Mouse (Mus musculus): ENCODE results near the gene Afg3l1. TPM values are rescaled to one million over a fixed set of nuclear protein-coding genes. Genes with fewer than 3 reads are reported as not detected.
"Not testable (repeated sequence)": the region's sequence is repeated elsewhere in the genome, so short reads cannot be mapped to it uniquely, and the experiment has no call there.

Afg3l1 gene
- 64.7 and 66.5 TPM in 2 replicates for polyA plus RNA-seq (2016; fragmentation: Nextera tagmentation; extraction: Ambion mirVana)

DNA sequence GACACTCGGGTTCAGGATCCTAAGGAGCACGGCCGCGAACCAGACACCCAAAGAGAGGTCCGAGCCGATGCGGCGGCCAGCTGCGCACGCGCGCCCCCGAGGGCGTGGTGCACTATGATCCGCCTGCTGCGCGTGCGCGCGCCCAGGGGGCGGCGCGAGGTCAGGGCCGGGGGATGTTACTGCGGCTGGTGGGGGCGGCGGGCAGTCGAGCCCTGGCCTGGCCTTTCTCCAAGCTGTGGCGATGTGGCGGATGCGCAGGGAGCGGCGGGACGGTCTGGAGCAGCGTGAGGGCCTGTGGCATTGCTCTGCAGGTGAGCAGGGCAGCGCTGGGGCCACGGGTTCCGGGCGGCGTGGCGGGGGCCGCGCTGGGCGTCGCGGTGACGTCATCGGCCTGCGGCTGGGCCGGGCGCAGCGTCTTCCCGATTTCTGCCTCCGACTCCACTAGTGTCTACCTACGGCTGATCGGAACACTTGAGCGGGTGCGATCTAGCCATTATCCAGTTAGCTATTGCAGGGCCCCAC is at the start of gene Afg3l1:
TSS of gene Afg3l1 (plus strand) at position 167 of the 522 bp plus-strand sequence.
- H3K27ac ChIP-seq, result peak within 1 kb of the TSS; percentile 95
- H3K36me3 ChIP-seq, result peaks cover 19% of the 10 kb centered on the region
- peak within 1 kb of the TSS; percentile 87 for H3K4me3 ChIP-seq
- H3K9me3 ChIP-seq (replicated peaks), result no peaks in the 10 kb centered on the region
- ATAC-seq (ENCODE audit: low FRiP score), result peak; percentile 92
- H3K27me3 ChIP-seq, result no peaks in the 10 kb centered on the region
- peaks cover 17% of the 10 kb centered on the region for H3K4me1 ChIP-seq
- peak within 1 kb of the TSS; percentile 83 for H3K9ac ChIP-seq
- peak within 1 kb of the TSS; percentile 80 for H3K4me2 ChIP-seq (replicated peaks)
- under 1% methylated on average over 55 of the region's 58 CpGs for WGBS

DNA sequence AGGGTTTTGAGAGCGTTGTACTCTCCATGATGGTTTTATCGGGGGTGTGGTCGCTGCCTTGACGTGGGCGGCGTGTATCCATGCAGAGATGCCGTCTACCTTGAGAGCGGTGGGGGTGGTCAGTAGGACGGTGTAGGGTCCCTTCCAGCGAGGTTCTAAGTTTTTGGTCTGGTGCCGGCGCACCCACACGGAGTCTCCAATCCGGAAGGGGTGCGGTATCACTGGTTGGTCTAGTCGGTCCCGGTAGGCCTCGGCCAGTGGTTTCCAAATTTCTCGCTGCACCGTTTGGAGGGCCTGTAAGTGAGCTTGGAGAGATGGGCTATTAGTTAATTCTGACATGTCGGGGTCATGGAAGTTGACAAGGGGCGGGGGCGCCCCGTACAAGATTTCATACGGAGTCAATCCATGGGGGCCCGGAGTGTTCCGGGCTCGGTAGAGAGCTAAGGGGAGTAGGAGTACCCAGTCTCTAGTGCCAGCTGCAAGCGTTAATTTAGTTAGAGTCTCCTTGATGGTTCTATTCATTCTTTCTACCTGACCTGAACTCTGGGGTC is 49.3 kb upstream of the Afg3l1 start:
- Histone ChIP-seq H3K27ac (no peak overlapping the region), H3K9me3 (replicated peaks) (peaks cover 63% of the 10 kb centered on the region), H3K36me3 (no peaks in the 10 kb centered on the region), H3K4me1 (no peaks in the 10 kb centered on the region), H3K4me3 (no peak overlapping the region), H3K27me3 (no peaks in the 10 kb centered on the region), H3K9ac (no peak overlapping the region), H3K4me2 (replicated peaks) (no peak overlapping the region)
- WGBS, result 97% methylated on average over 29 of the region's 29 CpGs
- no peak for ATAC-seq (ENCODE audit: low FRiP score)

DNA sequence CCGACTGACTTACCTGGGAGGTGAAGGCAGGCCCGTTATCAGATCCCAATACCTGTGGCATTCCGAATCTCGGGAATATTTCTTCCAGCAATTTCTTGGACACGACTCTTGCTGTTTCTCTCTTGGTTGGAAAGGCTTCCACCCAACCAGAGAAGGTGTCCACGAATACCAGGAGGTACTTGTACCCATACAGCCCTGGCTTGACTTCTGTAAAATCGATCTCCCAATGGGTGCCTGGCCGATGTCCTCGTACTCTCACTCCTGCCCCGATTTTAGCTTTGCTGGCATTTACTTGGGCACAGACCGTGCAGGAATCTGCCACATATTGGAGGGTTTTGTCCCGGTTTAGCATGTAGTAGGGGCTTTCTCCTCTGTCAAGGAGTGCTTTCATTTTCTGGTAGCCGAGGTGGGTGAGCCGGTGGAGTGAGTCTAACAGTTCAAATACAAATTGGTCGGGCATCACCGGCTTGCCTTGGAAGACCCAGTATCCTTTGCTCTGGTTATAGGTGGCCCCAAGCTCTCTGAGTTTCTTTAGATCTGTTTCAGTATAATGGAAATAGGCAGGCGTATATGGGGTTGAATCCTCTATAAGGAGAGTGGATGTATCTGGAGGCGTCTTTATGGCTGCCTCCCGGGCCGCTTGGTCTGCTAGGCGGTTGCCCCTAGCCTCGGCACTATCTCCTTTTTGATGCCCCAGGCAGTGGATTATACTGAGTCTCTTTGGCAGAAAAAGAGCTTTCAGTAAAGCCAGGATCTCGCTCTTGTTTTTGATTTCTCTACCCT is 48.6 kb upstream of the Afg3l1 start:
- Histone ChIP-seq H3K4me2 (replicated peaks) (no peak overlapping the region), H3K9ac (no peak overlapping the region), H3K9me3 (replicated peaks) (peaks cover 66% of the 10 kb centered on the region), H3K4me3 (no peak overlapping the region), H3K27ac (no peak overlapping the region), H3K36me3 (no peaks in the 10 kb centered on the region), H3K27me3 (no peaks in the 10 kb centered on the region), H3K4me1 (no peaks in the 10 kb centered on the region)
- WGBS, result 96% methylated on average over 23 of the region's 23 CpGs
- no peak for ATAC-seq (ENCODE audit: low FRiP score)

DNA sequence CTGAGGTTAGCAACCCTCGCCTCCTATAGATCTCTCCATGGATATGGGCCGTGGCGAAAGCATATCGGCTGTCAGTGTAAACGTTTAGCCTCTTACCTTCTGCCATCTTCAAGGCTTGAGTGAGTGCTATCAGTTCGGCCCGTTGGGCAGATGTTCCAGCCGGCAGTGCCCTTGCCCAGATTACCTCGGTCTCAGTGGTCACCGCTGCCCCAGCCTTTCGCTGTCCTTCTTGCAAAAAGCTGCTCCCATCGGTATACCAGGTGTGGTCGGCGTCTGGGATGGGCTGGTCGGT is 48.0 kb upstream of the Afg3l1 start:
- ATAC-seq (ENCODE audit: low FRiP score); H3K27me3 ChIP-seq; H3K4me1 ChIP-seq; H3K9ac ChIP-seq; H3K36me3 ChIP-seq; H3K4me3 ChIP-seq; H3K4me2 ChIP-seq (replicated peaks); H3K27ac ChIP-seq: not testable (repeated sequence)
- 96% methylated on average over 15 of the region's 15 CpGs for WGBS
- H3K9me3 ChIP-seq (replicated peaks), result peaks cover 69% of the 10 kb centered on the region

DNA sequence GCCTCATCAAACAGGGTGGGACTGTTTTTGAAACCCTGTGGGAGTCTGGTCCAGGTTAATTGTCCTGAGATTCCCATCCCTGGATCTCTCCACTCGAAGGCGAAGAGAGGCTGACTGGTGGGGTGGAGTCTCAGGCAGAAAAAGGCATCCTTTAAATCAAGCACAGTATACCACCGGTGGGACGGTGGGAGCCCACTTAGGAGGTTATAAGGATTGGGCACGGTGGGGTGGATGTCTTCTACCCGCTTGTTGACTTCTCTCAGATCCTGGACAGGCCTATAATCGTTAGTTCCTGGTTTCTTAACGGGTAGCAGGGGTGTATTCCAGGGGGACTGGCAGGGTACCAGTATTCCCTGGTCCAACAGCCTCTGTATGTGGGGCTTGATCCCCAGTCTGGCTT is 46.8 kb upstream of the Afg3l1 start:
- H3K27me3 ChIP-seq; ATAC-seq (ENCODE audit: low FRiP score); H3K27ac ChIP-seq; H3K36me3 ChIP-seq; H3K4me1 ChIP-seq; H3K9ac ChIP-seq; H3K4me2 ChIP-seq (replicated peaks); H3K4me3 ChIP-seq: not testable (repeated sequence)
- 94% methylated on average over 8 of the region's 8 CpGs for WGBS
- H3K9me3 ChIP-seq (replicated peaks), result peaks cover 70% of the 10 kb centered on the region

DNA sequence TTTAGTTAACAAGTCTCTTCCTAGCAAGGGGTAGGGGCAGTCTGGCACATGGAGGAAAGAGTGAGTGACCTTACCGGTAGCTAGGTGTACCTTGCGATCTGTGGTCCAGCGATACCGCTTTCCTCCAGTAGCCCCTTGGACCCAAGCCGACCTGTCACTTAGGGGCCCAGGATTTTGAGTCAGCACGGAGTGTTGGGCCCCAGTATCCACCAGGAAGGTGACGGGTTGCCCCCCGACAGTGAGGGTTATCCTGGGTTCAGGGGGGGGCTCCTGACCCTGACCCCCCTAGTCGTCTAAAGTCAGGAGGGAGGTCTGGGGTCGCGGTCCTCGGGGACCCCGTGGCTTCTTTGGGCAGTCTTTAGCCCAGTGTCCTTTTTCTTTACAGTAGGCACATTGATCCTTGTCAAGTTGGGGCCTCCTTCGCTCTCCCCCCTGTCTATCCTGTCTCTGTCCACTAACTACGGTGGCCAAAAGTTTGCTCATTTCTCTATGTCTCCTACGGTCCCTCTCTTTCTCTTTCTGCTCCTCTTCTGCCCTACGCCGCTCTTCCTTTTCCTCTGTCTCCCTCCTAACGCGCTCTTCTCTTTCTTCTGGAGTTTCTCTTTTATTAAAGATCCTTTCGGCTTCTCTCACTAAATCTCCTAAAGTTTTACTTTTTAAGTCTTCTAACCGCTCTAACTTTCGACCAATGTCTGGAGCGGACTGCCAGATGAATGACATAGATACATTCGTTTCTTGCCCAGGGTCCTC is 45.9 kb upstream of the Afg3l1 start:
- WGBS, result 95% methylated on average over 25 of the region's 25 CpGs

DNA sequence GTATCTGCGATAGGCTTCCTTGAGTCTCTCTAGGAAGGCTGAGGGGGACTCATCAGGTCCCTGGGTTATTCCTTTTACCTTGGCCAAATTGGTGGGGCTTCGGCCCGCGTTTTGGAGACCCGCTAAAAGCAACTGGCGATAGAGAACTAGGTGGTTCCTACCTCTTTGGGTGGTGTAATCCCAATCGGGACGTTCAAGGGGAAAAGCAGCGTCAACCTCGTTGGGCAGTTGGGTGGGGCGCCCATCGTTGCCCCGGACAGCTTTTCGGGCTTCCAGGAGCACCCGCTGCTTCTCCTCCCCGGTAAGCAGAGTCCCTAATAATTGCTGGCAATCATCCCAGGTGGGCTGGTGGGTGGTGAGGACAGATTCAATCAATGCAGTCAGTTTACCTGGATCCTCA is 45.3 kb upstream of the Afg3l1 start:
- H3K9me3 ChIP-seq (replicated peaks), result peaks cover 57% of the 10 kb centered on the region
- no peak for ATAC-seq (ENCODE audit: low FRiP score)
- WGBS, result 98% methylated on average over 16 of the region's 16 CpGs

More for the DNA sequence above, 45.9 kb upstream of the Afg3l1 start:
- Histone ChIP-seq H3K9ac (no peak overlapping the region), H3K27ac (no peak overlapping the region), H3K27me3 (no peaks in the 10 kb centered on the region), H3K36me3 (no peaks in the 10 kb centered on the region), H3K9me3 (replicated peaks) (peaks cover 63% of the 10 kb centered on the region), H3K4me2 (replicated peaks) (no peak overlapping the region), H3K4me3 (no peak overlapping the region), H3K4me1 (no peaks in the 10 kb centered on the region)
- ATAC-seq (ENCODE audit: low FRiP score), result no peak

DNA sequence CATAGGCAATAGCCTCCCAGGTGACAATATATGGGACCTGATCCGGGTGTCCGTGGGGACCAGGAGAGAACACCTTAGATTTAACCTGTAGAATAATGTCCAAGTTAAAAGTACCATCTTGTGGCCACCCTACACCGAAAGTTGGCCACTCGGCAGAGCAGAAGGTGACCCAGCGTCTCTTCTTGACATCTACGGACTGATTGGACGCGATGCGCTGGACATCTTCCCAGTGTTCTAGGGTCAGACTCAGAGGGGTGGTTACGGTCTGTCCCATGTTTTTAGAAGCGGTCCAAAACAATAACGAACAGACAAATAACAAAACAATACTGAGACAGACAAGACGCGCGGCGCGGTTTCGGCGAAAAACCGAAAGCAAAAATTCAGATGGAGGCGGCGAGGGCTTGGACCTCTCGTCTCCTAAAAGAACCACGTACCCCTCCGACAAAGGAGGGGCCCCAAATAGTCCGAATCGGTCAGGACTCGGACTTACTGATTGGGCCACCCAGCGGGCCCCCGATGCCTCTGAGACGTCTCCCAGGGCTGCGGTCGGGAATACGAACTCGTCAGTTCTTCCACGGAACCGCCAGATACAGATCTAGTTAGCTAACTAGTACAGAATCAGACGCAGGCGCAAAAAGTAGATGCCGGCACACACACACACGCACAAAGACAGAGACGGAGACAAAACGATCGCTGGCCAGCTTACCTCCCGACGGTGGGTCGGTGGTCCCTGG is 44.3 kb upstream of the Afg3l1 start:
- not testable (repeated sequence) for H3K27me3 ChIP-seq; H3K27ac ChIP-seq; H3K9ac ChIP-seq; ATAC-seq (ENCODE audit: low FRiP score); H3K4me2 ChIP-seq (replicated peaks); H3K4me1 ChIP-seq; H3K4me3 ChIP-seq; H3K36me3 ChIP-seq
- 97% methylated on average over 47 of the region's 47 CpGs for WGBS
- peaks cover 47% of the 10 kb centered on the region for H3K9me3 ChIP-seq (replicated peaks)

More for the DNA sequence above, 45.3 kb upstream of the Afg3l1 start:
- Histone ChIP-seq H3K4me2 (replicated peaks) (no peak overlapping the region), H3K4me3 (no peak overlapping the region), H3K9ac (no peak overlapping the region), H3K36me3 (no peaks in the 10 kb centered on the region), H3K27ac (no peak overlapping the region), H3K27me3 (no peaks in the 10 kb centered on the region), H3K4me1 (no peaks in the 10 kb centered on the region)

DNA sequence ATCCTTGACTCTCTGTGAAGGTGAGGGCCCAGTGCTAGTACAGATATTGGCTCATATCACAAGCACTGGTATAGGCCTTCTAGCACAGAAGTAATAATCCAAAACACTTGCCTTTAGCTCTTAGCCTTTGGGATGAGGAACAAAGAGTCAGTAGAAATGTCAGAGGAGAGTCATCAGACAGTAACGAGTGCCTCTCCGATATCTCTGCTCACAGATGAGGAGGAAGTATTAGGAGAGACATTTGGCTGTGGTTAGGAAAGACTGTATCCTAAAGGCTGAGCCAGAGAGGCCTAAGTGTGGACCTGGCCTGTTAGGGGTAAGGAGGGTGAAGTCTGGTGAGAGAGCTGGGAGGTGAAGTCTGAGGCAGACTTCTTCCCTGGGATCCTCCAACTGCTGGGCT is 35.9 kb upstream of the Afg3l1 start:
- H3K4me1 ChIP-seq, result peaks cover 10% of the 10 kb centered on the region; the same call in 1 of the 2 replicates
- H3K4me3 ChIP-seq, result no peak overlapping the region
- ATAC-seq (ENCODE audit: low FRiP score), result no peak
- no peak overlapping the region for H3K27ac ChIP-seq
- H3K27me3 ChIP-seq, result no peaks in the 10 kb centered on the region
- 0 out of 2 replicates have a peak, but pooled peaks cover 3% of the 10 kb centered on the region for H3K36me3 ChIP-seq
- H3K9ac ChIP-seq, result no peak overlapping the region
- H3K4me2 ChIP-seq (replicated peaks), result no peak overlapping the region
- 99% methylated on average over 2 of the region's 2 CpGs for WGBS
- H3K9me3 ChIP-seq (replicated peaks), result no peaks in the 10 kb centered on the region

DNA sequence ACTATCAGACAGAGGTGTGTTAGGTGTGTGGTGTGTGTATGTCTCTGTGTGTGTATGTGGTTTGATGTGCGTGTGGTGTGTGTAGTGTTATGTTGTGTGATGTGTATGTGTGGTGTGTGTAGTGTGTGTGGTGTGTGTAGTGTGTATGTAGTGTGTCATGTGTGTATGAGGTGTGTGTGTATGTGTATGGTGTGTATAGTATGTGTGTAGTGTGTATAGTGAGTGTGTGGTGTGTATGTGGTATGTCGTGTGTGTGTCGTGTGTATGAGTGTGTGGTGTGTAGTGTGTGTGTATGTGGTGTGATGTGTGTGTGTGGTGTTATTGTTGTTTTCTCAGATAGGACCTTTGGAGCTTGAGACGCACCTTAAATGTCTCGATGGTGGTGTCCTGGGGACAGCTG is 35.4 kb upstream of the Afg3l1 start:
- peak overlapping the region; percentile 62 for H3K4me2 ChIP-seq (replicated peaks)
- peaks cover 10% of the 10 kb centered on the region; the same call in 1 of the 2 replicates for H3K4me1 ChIP-seq
- 0 out of 2 replicates have a peak overlapping the region, but pooled peaks have one; percentile 23 for H3K9ac ChIP-seq
- H3K27me3 ChIP-seq, result no peaks in the 10 kb centered on the region
- ATAC-seq (ENCODE audit: low FRiP score), result peak; percentile 51
- H3K27ac ChIP-seq, result no peak overlapping the region
- no peaks in the 10 kb centered on the region for H3K9me3 ChIP-seq (replicated peaks)
- 0 out of 2 replicates have a peak, but pooled peaks cover 3% of the 10 kb centered on the region for H3K36me3 ChIP-seq
- 0 out of 2 replicates have a peak overlapping the region, but pooled peaks have one; percentile 55 for H3K4me3 ChIP-seq
- 80% methylated on average over 5 of the region's 5 CpGs for WGBS

DNA sequence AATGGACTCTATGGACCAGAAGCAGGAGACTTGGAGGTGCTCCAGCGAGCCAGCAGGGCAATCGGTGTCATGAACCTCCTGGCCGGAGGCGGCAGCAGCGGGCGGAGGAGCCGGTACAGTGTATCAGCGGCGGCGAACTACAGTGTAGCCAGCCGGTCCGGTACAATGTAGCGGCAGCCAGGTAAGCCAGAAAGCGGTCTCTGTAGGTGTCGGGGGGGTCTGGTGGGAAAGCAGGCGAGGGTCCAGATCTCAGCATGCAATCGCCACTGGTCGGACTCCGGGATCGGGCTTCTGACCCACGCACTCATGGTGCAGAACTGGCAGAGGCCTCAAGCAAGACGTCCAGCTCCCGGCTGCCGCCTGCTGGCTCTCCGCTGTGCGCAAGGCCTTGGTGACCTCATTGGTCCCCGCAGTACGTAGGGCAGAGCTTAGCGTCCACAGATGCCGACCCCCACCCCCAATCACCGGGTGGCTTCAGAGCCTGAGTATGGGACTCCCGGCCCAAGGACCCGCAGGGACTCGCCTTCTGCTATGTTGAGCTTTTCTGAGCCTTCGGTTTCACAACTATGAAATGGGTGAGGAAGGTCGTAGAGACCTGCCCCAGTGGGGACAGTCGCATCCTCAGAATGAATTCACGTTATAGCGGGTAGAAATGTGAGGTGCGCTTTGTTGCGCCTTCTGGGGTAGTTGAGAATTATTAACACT is 34.7 kb upstream of the Afg3l1 start:
- peaks cover 10% of the 10 kb centered on the region; the same call in 1 of the 2 replicates for H3K4me1 ChIP-seq
- peak overlapping the region; percentile 62 for H3K4me2 ChIP-seq (replicated peaks)
- ATAC-seq (ENCODE audit: low FRiP score), result peak; percentile 93
- 0 out of 2 replicates have a peak, but pooled peaks cover 7% of the 10 kb centered on the region for H3K36me3 ChIP-seq
- no peaks in the 10 kb centered on the region for H3K9me3 ChIP-seq (replicated peaks)
- no peaks in the 10 kb centered on the region for H3K27me3 ChIP-seq
- peak overlapping the region; percentile 67 for H3K9ac ChIP-seq
- H3K4me3 ChIP-seq, result peak overlapping the region; percentile 55
- 1% methylated on average over 41 of the region's 41 CpGs for WGBS
- H3K27ac ChIP-seq, result peak overlapping the region; percentile 70
